Mouse (Mus musculus): Measurements from ENCODE around the gene Klhdc3. TPM values are rescaled to one million over a fixed set of nuclear protein-coding genes. Genes with fewer than 3 reads are reported as not detected.

The Klhdc3 gene
- polyA plus RNA-seq, 1 experiment from 2014 or later, result 113 TPM

GRCm38 (mm10) chr17:46650232-46651031 lies 30.3 kb downstream of the Klhdc3 start, which contains the start of gene Cul7:
Gene Cul7, plus strand, starts transcription at chr17:46650337.
- peak; percentile 94 for ATAC-seq (ENCODE audit: insufficient read depth, low FRiP score)
- H3K9me3 ChIP-seq (replicated peaks; ENCODE audit: control insufficient read depth, low read length), result no peaks in the 10 kb centered on the region
- H3K4me1 ChIP-seq (ENCODE audit: control insufficient read depth, insufficient read depth, low read length), result peaks cover 22% of the 10 kb centered on the region
- under 1% methylated on average over 58 of the region's 58 CpGs for WGBS
- H3K9ac ChIP-seq (ENCODE audit: low read length), result peak within 1 kb of the TSS; percentile 89
- H3K4me3 ChIP-seq (replicated peaks; ENCODE audit: low read length), result peak within 1 kb of the TSS; percentile 75
- peak within 1 kb of the TSS; percentile 97 for H3K27ac ChIP-seq (ENCODE audit: low read length)
- H3K27me3 ChIP-seq (ENCODE audit: control insufficient read depth, insufficient read depth, low read length), result no peaks in the 10 kb centered on the region
- H3K36me3 ChIP-seq (ENCODE audit: control insufficient read depth, insufficient read depth, low read length), result peaks cover 23% of the 10 kb centered on the region
- peak within 1 kb of the TSS; percentile 76 for H3K4me2 ChIP-seq (ENCODE audit: low read depth, low read length)

GRCm38 (mm10) chr17:46649811-46650210 lies 30.9 kb downstream of the Klhdc3 start:
- Histone ChIP-seq H3K27me3 (ENCODE audit: control insufficient read depth, insufficient read depth, low read length) (no peaks in the 10 kb centered on the region), H3K27ac (ENCODE audit: low read length) (peak overlapping the region; percentile 97), H3K4me1 (ENCODE audit: control insufficient read depth, insufficient read depth, low read length) (peaks cover 27% of the 10 kb centered on the region), H3K4me2 (ENCODE audit: low read depth, low read length) (peak overlapping the region; percentile 76), H3K9ac (ENCODE audit: low read length) (peak overlapping the region; percentile 89), H3K9me3 (replicated peaks; ENCODE audit: control insufficient read depth, low read length) (no peaks in the 10 kb centered on the region), H3K36me3 (ENCODE audit: control insufficient read depth, insufficient read depth, low read length) (peaks cover 23% of the 10 kb centered on the region), H3K4me3 (replicated peaks; ENCODE audit: low read length) (peak overlapping the region; percentile 75)
- no peak for ATAC-seq (ENCODE audit: insufficient read depth, low FRiP score)
- WGBS, result 33% methylated on average over 15 of the region's 15 CpGs

GRCm38 (mm10) chr17:46648436-46648835 lies 32.3 kb downstream of the Klhdc3 start:
- Histone ChIP-seq H3K27ac (ENCODE audit: low read length) (no peak overlapping the region), H3K4me3 (replicated peaks; ENCODE audit: low read length) (no peak overlapping the region), H3K27me3 (ENCODE audit: control insufficient read depth, insufficient read depth, low read length) (no peaks in the 10 kb centered on the region), H3K9me3 (replicated peaks; ENCODE audit: control insufficient read depth, low read length) (no peaks in the 10 kb centered on the region), H3K36me3 (ENCODE audit: control insufficient read depth, insufficient read depth, low read length) (peaks cover 10% of the 10 kb centered on the region), H3K9ac (ENCODE audit: low read length) (no peak overlapping the region), H3K4me1 (ENCODE audit: control insufficient read depth, insufficient read depth, low read length) (peaks cover 30% of the 10 kb centered on the region), H3K4me2 (ENCODE audit: low read depth, low read length) (no peak overlapping the region)
- WGBS, result 90% methylated on average over 9 of the region's 9 CpGs
- ATAC-seq (ENCODE audit: insufficient read depth, low FRiP score), result no peak

GRCm38 (mm10) chr17:46647279-46647678 lies 33.4 kb downstream of the Klhdc3 start:
- no peak overlapping the region for H3K4me3 ChIP-seq (replicated peaks; ENCODE audit: low read length)
- H3K27me3 ChIP-seq (ENCODE audit: control insufficient read depth, insufficient read depth, low read length), result no peaks in the 10 kb centered on the region
- no peak for ATAC-seq (ENCODE audit: insufficient read depth, low FRiP score)
- H3K27ac ChIP-seq (ENCODE audit: low read length), result no peak overlapping the region
- H3K4me2 ChIP-seq (ENCODE audit: low read depth, low read length), result 0 out of 2 replicates have a peak overlapping the region, but pooled peaks have one; percentile 78
- no peaks in the 10 kb centered on the region for H3K9me3 ChIP-seq (replicated peaks; ENCODE audit: control insufficient read depth, low read length)
- no peak overlapping the region; the same call in 1 of the 2 replicates for H3K9ac ChIP-seq (ENCODE audit: low read length)
- WGBS, result 87% methylated on average over 7 of the region's 7 CpGs
- no peaks in the 10 kb centered on the region for H3K36me3 ChIP-seq (ENCODE audit: control insufficient read depth, insufficient read depth, low read length)
- peaks cover 28% of the 10 kb centered on the region for H3K4me1 ChIP-seq (ENCODE audit: control insufficient read depth, insufficient read depth, low read length)

GRCm38 (mm10) chr17:46646322-46646662 lies 34.4 kb downstream of the Klhdc3 start:
- ATAC-seq (ENCODE audit: insufficient read depth, low FRiP score), result peak; percentile 5; the same call in 1 of the 2 replicates
- Histone ChIP-seq H3K36me3 (ENCODE audit: control insufficient read depth, insufficient read depth, low read length) (no peaks in the 10 kb centered on the region), H3K9me3 (replicated peaks; ENCODE audit: control insufficient read depth, low read length) (no peaks in the 10 kb centered on the region), H3K4me2 (ENCODE audit: low read depth, low read length) (peak overlapping the region; percentile 78), H3K4me3 (replicated peaks; ENCODE audit: low read length) (peak overlapping the region; percentile 88), H3K9ac (ENCODE audit: low read length) (peak overlapping the region; percentile 87), H3K4me1 (ENCODE audit: control insufficient read depth, insufficient read depth, low read length) (peaks cover 18% of the 10 kb centered on the region), H3K27me3 (ENCODE audit: control insufficient read depth, insufficient read depth, low read length) (no peaks in the 10 kb centered on the region), H3K27ac (ENCODE audit: low read length) (peak overlapping the region; percentile 80)
- WGBS, result under 1% methylated on average over 19 of the region's 19 CpGs

GRCm38 (mm10) chr17:46645561-46646321 lies 35.0 kb downstream of the Klhdc3 start, which contains the start of the genes Klc4 and Mrpl2:
Gene Klc4, minus strand, starts transcription at chr17:46646022.
Gene Mrpl2, plus strand, starts transcription at chr17:46646229.
- Histone ChIP-seq H3K27ac (ENCODE audit: low read length) (peak within 1 kb of the TSS; percentile 82), H3K4me2 (ENCODE audit: low read depth, low read length) (peak within 1 kb of the TSS; percentile 94), H3K27me3 (ENCODE audit: control insufficient read depth, insufficient read depth, low read length) (no peaks in the 10 kb centered on the region), H3K4me1 (ENCODE audit: control insufficient read depth, insufficient read depth, low read length) (peaks cover 16% of the 10 kb centered on the region), H3K36me3 (ENCODE audit: control insufficient read depth, insufficient read depth, low read length) (0 out of 2 replicates have a peak, but pooled peaks cover 5% of the 10 kb centered on the region), H3K9ac (ENCODE audit: low read length) (peak within 1 kb of the TSS; percentile 87), H3K9me3 (replicated peaks; ENCODE audit: control insufficient read depth, low read length) (no peaks in the 10 kb centered on the region), H3K4me3 (replicated peaks; ENCODE audit: low read length) (peak within 1 kb of the TSS; percentile 88)
- WGBS, result under 1% methylated on average over 52 of the region's 53 CpGs
- peak; percentile 78 for ATAC-seq (ENCODE audit: insufficient read depth, low FRiP score)

- peak overlapping the region; percentile 94 for H3K4me2 ChIP-seq (ENCODE audit: low read depth, low read length)
- 0 out of 2 replicates have a peak, but pooled peaks cover 7% of the 10 kb centered on the region for H3K36me3 ChIP-seq (ENCODE audit: control insufficient read depth, insufficient read depth, low read length)
- WGBS, result 12% methylated on average over 11 of the region's 11 CpGs
- H3K4me3 ChIP-seq (replicated peaks; ENCODE audit: low read length), result peak overlapping the region; percentile 88
- H3K27me3 ChIP-seq (ENCODE audit: control insufficient read depth, insufficient read depth, low read length), result no peaks in the 10 kb centered on the region
- peaks cover 16% of the 10 kb centered on the region for H3K4me1 ChIP-seq (ENCODE audit: control insufficient read depth, insufficient read depth, low read length)
- peak overlapping the region; percentile 69 for H3K9ac ChIP-seq (ENCODE audit: low read length)
- H3K27ac ChIP-seq (ENCODE audit: low read length), result peak overlapping the region; percentile 82
- ATAC-seq (ENCODE audit: insufficient read depth, low FRiP score), result peak; percentile 62
- no peaks in the 10 kb centered on the region for H3K9me3 ChIP-seq (replicated peaks; ENCODE audit: control insufficient read depth, low read length)
Measured at GRCm38 (mm10) chr17:46644916-46645475, 35.7 kb downstream of the Klhdc3 start.

- ATAC-seq (ENCODE audit: insufficient read depth, low FRiP score), result no peak
- Histone ChIP-seq H3K27ac (ENCODE audit: low read length) (peak overlapping the region; percentile 82), H3K36me3 (ENCODE audit: control insufficient read depth, insufficient read depth, low read length) (0 out of 2 replicates have a peak, but pooled peaks cover 7% of the 10 kb centered on the region), H3K4me2 (ENCODE audit: low read depth, low read length) (peak overlapping the region; percentile 94), H3K27me3 (ENCODE audit: control insufficient read depth, insufficient read depth, low read length) (no peaks in the 10 kb centered on the region), H3K9ac (ENCODE audit: low read length) (peak overlapping the region; percentile 69), H3K9me3 (replicated peaks; ENCODE audit: control insufficient read depth, low read length) (no peaks in the 10 kb centered on the region), H3K4me1 (ENCODE audit: control insufficient read depth, insufficient read depth, low read length) (peaks cover 16% of the 10 kb centered on the region), H3K4me3 (replicated peaks; ENCODE audit: low read length) (peak overlapping the region; percentile 88)
- 79% methylated on average over 12 of the region's 12 CpGs for WGBS
Measured at GRCm38 (mm10) chr17:46644152-46644805, 36.4 kb downstream of the Klhdc3 start.

Measured in stomach, embryonic 16.5 days (tissue).